Mouse (Mus musculus) cortical plate, adult 2 months (tissue): ENCODE results near the gene Rad51.

ENCODE experiments used
- CTCF ChIP-seq: fragments of 200-500 bp; IDR thresholded peaks from 2 replicates; pipeline ENCODE4 v1.5.1; 2011; ENCODE audit warnings: mild to moderate bottlenecking, control low read depth, low read length; ENCODE audit not compliant: insufficient read depth; ENCODE audit errors: extremely low read depth
- POLR2A ChIP-seq: fragments of 200-500 bp; IDR thresholded peaks from 2 replicates; pipeline ENCODE4 v1.6.1; 2011; ENCODE audit warnings: mild to moderate bottlenecking, low read length, control low read depth; ENCODE audit not compliant: insufficient read depth; ENCODE audit errors: extremely low read depth

GRCm38 (mm10) chr2:119176761-119177160, 64.2 kb downstream of the Rad51 start:
- TF ChIP-seq CTCF (no peak), POLR2A (no peak)
